Mouse (Mus musculus) spleen, embryonic (tissue): ENCODE data around the gene Tigd3.
"Not testable (repeated sequence)": the region's sequence is repeated elsewhere in the genome, so short reads cannot be mapped to it uniquely, and the experiment has no call there.

Source experiments
- CTCF ChIA-PET: fragments of 350-600 bp; sonication (Branson Sonifier 250); formaldehyde crosslinking; loops from one replicate; lab custom pipeline; 2022; lab: Charles Lee

Tigd3 gene

DNA sequence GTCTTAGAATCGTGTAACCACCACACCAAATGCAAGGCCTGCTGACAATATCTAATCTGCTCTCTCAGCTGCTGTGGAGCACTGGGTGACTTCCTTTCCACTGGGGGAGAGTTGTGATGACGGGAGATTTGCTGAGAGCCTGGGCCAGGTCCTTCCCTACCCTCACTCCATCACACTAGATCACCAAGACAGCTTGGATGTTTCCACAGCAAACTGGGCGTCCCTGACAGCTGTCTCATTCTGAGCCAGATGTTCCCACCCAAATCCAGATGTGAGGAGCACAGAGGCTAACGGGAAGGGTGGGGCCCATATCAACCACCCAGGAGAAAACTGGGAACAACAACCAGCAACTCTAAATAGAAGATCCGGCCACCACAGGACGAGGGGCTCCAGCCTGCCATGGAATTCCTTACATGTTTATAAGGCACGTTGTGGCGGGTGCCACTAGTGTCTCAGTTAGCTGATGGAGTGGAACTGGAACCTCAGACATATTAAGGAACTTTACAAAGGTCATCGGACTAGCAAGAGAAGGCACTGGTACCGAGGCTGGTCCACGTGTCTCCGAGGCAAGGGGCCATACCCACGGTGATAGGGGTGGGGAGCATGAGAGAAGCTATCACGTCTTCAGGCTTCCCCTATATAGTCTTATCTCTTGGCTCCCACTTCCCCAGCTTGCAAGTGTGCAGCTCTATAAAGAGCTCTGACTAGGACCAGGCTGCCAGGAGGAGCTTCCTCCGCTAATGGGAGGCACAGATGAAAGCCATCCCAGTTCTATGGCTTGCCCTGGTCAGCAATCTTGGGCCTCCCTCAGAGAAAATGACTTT is 28.4 kb upstream of the Tigd3 start:
- CTCF ChIA-PET: interaction anchor here (1.5 to 2.6 kb wide), 2 partner anchors 11 to 34 kb away, joined by 5 to 9 read pairs; no protein-coding TSS in a partner anchor

DNA sequence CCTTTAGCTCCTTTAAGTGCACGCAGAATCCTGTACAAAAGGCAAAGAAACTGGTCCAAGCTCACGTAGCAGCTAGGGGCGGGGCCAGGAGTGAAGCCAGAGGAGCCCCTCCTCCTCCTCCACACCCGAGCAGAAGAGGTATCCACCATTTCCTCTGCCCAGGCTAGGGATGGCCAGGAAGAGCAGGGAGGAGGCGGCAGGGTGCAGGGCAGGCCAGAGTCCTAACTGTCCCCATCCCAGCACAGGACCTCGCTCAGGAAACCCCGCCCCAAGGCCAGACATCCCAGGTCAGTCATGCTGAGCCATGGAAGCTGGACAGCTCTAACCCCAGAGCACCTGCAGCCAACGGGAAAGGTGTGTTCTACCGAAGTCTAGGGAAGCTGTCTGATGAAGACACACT is 27.8 kb upstream of the Tigd3 start:
- CTCF ChIA-PET: no interaction called here

DNA sequence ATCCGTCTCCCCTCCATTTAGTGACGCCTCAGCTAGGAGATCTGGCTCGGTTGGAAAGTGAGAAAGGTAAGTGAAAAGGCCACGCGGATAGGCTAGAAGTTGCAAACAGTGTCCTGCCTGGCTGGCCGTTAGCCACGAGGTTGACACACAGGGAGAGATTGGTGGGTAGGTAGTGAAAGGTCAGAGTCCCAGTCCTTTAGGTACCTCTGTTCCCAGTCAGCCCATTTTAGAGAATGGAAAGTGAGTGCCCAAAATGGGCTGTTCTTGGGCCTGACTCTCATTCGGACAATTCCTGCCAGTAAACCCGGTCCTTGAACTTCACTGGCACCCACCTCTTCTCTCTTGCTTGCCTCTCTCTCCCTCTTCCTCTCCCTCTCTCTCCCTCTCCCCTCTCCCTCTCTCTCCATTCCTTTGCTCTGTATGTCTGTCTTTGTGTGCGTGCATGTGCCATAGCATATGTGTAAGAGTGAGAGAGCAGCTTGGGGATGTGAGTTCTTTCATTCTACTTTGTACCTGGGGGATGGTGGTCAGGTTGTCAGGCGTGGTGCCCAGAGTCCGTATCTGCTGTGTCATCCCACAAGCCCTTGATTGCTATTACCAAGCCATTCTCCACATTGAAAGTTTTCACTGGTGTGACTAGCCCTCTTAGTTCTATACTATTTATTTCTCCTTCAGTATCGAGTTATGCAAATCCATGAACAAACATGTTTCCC is 19.2 kb upstream of the Tigd3 start, which contains the start of gene Dpf2:
TSS of gene Dpf2 (minus strand) at position 4 of the 713 bp plus-strand sequence.
- CTCF ChIA-PET: no interaction called here

DNA sequence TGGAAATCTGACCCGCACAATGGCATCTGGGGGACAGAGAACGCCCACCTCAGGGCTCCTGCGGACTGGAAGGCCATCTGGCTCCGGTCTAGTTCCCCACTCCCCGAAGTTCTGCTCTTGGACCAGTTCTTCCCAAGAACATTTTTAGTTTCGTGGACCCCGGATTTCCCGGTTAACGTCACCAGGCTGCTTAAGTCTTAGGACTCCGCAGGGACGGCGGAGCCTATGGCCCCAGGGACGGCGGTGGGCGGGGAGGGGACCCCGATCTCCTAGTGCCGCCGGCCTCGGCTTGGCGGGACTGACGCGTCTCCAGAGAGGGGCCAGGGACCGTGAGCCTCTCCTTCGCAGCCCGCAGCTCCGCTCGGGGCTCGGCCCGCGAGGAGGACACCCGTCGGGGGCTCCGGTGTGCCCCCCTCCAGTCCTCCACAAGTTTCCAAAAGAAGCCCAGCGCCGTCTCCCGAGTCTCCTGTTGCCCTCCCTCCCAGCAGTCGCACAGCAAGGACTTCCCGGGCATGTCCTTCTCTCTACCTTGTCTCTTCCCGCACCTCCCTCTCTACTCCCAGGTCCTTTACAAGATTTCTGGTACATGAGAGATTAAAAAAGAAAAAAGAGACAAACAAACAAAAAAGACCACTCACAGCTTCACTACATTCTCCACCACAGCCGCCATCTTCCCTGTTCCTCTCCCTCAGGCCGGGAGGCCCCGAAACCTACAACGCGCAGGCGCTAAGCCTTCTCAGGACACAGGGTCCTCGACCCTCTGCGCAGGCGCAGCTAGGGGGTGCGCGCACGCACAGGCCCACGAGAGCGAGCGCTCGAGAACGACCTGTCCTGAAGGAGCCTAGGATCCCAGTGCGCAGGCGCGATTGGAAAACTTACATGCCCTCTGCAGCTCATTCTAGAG is 18.4 kb upstream of the Tigd3 start:
- CTCF ChIA-PET: interaction anchor here (1.0 kb wide), 1 partner anchor 11 kb away, joined by 5 read pairs; no protein-coding TSS in a partner anchor

DNA sequence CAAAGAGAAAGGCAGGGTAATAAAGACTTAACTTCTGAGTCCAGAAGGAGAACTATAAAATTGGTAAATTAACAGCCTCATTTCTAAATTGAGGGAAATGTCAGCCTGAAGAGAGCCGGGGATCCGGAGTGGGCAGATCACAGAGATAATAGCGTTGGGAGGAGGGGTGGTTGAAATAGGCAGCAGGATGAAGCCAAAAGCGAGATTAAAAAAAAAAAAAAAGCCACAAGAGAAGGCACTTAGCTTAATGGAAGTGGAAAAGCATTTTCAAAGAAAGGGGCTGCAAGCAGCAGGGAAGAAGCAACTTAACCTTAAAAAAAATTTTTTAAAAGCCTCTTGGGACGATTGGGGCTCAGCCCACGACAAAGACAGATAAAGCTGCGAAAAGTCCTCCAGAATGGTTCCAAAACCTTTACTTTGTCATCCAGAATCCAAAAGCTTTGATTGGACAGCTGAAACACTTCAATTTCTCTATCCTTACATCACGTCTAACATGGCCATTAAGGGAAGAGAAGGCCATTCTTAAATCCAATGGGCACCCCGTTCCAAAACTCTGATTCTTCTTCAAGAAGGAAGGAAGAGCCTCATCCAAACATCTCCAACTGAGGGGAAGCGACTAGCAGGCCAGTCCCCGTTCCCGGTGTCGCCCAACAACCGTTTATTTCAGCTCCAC is 17.6 kb upstream of the Tigd3 start:
- CTCF ChIA-PET: interaction anchor here (1.0 kb wide), 1 partner anchor 12 kb away, joined by 5 read pairs; no protein-coding TSS in a partner anchor

DNA sequence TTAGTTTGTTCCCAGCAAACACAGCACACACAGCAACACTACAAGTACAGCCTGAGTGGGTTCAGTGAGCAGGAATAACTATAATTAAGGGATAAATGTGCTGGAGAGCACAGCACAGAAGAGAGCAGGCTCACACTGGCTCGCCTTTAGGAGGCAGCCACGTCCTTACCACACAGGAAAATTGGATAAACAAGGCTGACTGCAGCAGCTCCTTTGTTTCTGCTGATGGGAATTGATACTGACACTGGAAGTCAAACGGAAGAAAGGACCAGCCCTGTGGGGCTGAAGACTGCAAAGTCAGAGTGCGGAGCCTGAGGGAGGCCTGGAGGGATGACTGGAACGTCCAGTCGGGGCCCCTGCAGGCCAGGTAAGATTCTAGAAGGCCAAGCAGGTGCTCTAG is 16.3 kb upstream of the Tigd3 start:
- CTCF ChIA-PET: no interaction called here

DNA sequence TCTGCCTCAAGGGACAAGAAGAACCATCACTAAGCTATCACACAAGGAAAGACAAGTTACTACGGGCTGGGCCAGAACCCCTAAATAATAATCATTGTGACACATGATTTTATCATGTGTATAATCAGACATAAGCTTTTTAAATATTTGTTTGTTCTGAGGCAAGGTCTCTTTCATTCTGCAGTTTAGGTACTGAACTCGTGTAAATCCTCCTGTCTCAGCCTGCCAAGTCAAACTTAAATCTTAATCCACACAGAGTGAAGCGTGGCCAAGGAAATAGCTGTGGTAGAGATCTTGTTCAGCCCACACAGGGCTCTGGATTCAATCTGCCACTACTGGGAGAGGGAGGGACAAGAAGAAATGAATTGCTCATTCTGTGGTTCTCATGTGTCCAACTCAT is 13.3 kb upstream of the Tigd3 start:
- CTCF ChIA-PET: no interaction called here

DNA sequence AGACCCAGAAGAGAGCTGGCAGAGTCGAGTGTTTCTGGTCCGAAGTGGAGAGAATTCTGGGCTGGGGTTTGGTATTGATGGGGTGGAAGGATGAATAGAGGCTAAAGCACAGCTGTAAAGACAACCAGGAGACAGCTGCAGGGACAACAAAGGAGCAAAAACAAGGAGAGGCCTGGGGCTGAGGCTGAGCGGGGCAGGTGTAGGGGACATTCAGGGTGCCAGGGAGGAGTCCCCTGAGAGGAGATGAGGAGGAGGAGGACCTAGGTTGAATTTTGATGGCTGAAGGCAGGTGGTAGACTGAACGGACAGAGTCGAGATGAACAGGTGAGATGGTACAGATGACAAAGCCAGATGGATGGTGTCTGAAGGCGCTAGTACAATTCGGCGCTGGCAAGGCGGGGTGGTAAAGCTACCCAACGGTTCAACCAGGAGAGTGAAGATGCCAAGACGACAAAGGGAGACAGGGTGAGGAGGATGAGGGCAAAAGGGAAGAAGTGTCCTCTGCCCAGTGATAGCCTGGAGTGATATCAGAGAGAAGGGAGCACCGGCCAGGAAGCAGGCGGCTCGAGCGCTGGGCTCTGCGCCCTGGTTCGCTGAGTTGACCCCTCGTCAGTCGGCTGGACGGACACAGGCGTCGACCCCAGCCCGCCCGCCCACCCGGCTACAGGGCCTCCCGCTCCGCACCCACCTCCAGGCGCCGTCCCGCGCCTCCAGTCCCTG is 507 bp downstream of the Tigd3 start:
- CTCF ChIA-PET: interaction anchor here (0.7 kb wide), 1 partner anchor 163 kb away, joined by 3 read pairs; no protein-coding TSS in a partner anchor

DNA sequence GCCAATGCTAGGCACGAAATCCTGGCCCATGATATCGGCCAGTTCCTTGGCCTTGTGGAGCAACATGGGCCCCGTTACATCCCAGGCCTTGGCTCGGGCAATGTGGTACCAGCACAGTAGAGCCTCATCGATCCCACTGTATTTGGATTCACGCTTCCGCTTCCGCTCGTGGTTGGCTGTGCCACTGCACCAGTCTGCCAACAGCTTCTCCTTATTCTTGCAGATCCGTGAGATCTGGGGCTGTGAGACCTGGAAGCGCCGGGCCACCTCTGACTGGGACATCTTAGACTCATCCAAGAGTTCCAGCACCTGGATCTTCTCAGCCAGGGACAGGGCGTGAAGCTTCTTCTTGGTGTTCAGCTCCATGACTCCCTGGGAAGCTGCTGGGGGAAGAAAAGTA is 1.2 kb downstream of the Tigd3 start:
- CTCF ChIA-PET: interaction anchor here (0.6 kb wide), 1 partner anchor 274 kb away, joined by 3 read pairs; no protein-coding TSS in a partner anchor

DNA sequence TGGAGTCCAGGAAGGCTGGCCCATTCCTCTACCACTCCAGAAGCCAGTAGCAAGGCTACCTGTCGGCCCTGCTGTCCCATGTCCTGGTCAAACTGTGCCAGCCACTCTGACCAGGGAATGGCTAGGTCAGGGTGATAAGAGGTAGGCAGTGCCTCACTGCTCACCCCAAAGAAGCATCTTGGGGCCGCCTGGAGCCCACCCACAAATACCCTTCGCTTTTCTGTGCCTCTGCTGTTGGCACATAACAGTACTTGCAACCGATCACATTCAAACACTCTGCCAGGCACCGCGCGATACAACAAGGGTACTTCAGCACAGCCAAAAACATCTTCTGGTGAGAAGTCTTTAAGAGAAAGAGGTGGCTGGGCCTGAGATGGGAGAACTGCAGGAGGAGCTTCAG is 1.7 kb downstream of the Tigd3 start:
- CTCF ChIA-PET: interaction anchor here (0.6 kb wide), 1 partner anchor 273 kb away, joined by 3 read pairs; no protein-coding TSS in a partner anchor

DNA sequence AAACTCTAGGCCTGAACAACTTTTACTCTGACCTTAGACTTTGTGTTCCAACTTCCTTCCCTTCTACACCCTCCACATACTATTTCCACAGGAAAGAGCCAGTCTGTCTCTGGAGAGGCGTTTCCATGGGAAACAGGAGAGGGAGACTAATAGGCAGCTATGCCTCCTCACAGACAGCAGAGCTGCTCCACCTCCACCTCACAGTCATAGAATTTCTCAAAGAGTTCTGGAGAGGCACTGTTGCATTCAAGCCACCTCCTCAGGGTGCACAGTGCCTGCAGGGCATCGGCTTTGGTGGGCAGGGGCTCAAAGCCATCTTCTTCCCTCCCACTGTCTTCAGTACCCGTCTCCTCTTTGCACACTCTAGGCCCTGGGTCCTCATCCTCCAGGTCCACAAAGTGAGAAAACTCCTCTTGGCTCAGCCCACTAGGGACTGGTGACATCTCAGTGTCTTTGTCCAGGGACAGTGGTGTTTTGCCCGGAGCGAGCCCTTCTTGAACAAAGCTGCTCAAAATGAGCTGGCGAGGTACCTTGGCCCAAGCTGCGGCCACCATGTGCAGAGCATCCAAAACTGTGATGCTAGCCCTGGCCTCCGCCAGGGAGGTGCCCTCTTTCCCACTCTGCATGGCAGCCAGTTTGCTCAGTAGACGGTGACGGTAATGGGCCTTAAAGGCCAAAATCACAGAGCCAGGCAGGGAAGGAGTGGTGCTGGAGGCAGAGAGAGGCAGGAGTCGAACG is 2.3 kb downstream of the Tigd3 start:
- CTCF ChIA-PET: no interaction called here

DNA sequence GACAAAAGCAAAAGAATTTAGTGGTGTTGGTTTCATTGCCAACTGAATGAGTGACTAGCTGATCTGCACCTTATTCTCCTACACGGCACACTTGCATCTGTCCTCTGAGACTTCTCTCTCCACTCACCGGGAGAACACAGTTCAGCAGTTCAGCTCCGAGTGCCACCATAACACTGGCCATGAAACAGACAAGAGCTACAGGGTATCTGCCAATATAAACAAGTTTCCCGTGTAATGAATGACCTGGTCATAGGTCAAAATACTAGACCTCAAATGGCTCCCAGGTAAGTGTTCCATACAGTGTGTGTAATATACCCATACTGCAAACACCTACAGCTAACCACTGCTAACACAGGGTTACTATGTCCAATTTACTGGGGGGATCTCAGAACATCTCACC is 4.7 kb downstream of the Tigd3 start:
- CTCF ChIA-PET: interaction anchor here (0.6 kb wide), 1 partner anchor 100 kb away, joined by 4 read pairs; no protein-coding TSS in a partner anchor

DNA sequence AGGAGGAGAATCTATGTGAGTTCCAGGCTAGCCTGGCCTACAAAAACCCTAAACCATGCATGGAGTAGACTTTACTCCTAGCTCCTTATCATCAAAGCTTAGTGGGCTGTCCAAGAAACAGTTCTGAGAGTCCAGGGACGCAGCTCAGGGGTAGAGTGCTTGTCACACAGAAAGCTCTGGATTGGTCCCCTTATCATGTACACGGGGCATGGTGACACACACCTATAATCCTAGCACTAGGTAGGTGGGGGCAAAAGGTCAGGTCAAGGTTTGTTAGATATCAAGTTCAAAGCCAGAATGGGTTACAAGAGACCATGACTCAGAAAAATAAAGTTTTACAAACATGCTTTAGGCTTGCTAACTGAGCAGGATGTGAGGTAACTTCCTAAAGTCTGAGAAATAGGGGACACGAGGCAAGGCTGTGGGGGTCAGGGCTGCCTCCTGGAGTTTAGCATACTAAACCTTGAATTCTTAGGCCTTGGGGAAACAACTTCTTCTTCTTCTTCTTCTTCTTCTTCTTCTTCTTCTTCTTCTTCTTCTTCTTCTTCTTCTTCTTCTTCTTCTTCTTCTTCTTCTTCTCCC is 6.6 kb downstream of the Tigd3 start:
- CTCF ChIA-PET: no interaction called here

DNA sequence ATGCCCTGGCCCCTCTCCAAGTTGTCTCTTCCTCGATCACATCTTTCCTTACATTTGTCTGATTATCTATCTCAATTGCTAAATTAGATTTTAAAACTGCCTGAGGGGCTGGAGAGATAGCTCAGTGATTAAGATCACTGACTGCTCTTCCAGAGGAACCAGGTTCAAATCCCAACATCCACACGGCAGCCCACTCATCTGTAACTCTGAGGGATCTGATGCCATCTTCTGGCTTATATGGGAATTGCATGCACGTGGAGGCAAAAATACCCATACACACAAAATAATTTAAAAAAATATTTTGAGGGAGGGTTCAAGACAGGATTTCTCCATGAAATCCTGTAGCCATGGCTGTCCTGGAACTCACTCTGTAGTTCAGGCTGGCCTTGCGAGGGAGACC is 8.1 kb downstream of the Tigd3 start:
- CTCF ChIA-PET: no interaction called here

DNA sequence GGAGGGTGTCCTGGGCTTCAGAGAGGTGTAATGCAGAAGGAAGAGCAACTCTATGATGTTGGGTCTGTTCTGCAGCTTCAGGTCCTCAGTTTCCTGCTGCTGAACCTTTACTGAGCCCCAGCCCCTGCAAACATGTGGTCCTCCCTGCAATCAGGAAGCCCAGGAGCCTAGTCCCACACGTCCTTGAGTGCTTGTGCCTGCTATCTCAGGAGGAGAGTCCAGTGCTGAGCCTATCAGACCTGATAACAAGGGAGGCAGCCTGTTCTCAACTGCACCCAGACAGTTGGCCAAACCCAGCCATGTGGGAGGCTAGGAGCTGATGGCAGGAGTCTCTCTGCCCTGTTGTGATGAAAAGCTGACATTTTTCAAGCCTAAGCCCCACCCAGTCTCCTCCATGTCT is 10.0 kb downstream of the Tigd3 start:
- CTCF ChIA-PET: no interaction called here

DNA sequence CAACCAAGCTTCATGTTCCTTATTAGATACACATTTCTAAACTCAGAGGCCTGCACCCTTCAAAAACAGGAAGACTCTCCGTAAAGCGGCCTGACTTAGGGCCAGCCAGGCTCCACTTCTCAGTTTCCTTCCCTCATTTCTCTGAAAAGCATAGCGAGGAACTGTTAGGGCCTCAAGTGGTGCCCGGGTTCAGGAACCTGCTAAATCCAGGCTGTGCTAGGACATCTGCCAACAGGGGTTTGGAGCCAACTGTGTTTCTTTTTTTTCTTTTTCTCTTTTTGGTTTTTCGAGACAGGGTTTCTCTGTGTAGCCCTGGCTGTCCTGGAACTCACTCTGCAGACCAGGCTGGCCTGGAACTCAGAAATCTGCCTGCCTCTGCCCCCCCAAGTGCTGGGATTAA is 11.9 kb downstream of the Tigd3 start:
- CTCF ChIA-PET: not testable (repeated sequence)

DNA sequence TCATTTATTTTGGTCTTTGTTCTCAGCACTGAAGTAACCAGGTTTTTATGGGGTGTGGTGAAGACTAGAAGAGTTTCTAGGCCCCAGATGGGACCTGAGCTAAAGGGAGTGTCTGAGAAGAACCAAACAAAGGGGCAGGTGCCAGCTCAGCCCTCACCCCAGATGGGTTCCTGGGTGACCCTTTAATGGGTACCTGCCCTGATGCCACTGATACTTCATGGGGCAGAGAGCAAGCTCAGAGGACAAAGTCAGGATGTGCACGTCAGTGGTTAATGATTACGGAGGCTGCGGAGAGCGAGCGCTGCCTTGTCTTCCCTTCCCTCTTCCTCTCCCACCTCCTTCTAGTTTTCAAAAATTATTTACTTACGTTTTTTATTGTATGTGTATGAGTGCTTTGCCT is 12.8 kb downstream of the Tigd3 start:
- CTCF ChIA-PET: no interaction called here

DNA sequence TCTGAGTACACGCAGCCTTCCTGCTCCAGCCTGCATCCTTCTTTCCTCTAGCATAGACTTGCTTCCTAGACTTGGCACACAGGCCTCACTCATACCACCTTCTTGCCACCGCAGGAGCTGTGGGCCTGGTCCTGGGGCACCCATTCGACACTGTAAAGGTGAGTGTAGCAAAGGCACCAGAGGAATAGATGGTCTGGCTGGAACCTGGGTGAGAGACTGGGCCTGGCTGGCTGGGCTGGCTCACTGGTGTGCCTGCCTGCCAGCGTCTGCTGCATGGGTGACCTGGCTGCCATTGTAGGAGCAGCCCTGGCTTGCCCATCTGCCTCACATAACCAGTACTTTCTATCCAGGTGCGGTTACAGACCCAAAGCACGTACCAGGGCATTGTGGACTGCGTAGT is 14.2 kb downstream of the Tigd3 start:
- CTCF ChIA-PET: no interaction called here

DNA sequence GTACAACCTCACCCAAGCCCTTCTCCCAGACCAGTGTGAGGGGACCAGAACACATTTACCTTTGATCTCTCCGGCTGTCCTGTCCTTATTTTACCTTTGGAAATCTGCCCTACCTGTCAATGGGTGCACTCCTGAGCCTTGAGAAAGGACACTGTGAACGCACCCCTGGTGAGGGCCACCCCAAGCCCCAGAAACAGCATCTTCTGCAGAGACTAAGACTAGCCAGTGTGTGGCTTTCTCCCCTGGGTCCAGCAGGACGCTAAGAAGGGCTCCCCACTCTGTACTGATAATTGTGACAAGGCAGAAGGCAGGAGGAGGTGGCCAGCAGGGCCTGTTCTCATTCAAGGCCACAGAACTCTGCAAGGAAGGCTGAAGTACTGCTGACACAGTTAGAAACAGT is 15.0 kb downstream of the Tigd3 start:
- CTCF ChIA-PET: no interaction called here
